Mouse (Mus musculus) embryonic fibroblast, embryonic 13.5 days (primary cell): ENCODE data around the gene Gfpt2. TPM values are rescaled to one million over a fixed set of nuclear protein-coding genes. Genes with fewer than 3 reads are reported as not detected.
"Not testable (repeated sequence)": the region's sequence is repeated elsewhere in the genome, so short reads cannot be mapped to it uniquely, and the experiment has no call there.

Experiments
- H3K27ac ChIP-seq: 2 replicates; pipeline ENCODE4 v1.5.1; 2012; ENCODE audit warnings: low read length, control low read depth, inconsistent platforms; ENCODE audit not compliant: insufficient read depth
- H3K4me1 ChIP-seq: 2 replicates; pipeline ENCODE4 v1.6.1; 2011; ENCODE audit warnings: low read length; ENCODE audit not compliant: control insufficient read depth, insufficient read depth
- H3K4me3 ChIP-seq: 2 replicates; pipeline ENCODE4 v1.5.1; 2011; ENCODE audit warnings: mild to moderate bottlenecking, control low read depth, low read length; ENCODE audit not compliant: insufficient read depth
- CTCF ChIP-seq: IDR thresholded peaks from 2 replicates; pipeline ENCODE4 v1.5.1; 2011; ENCODE audit warnings: mild to moderate bottlenecking, control low read depth, low read length, moderate library complexity, borderline replicate concordance; ENCODE audit not compliant: insufficient read depth
- POLR2A ChIP-seq: IDR thresholded peaks from 2 replicates; pipeline ENCODE4 v1.6.1; 2011; ENCODE audit warnings: low read depth, mild to moderate bottlenecking, control low read depth, low read length, moderate library complexity
- polyA plus RNA-seq: library from polyadenylated mRNA; stranded (reverse); fragments of >200 nt; gene quantifications from 2 replicates; pipeline ENCODE4 v1.2.4, GENCODE M21; 2011; ENCODE audit warnings: low read depth; ENCODE audit not compliant: missing spikeins, insufficient read length

Gene Gfpt2
- polyA plus RNA-seq, 1 experiment: 13.9 TPM

GRCm38 (mm10) chr11:49793131-49793530 lies 847 bp upstream of the Gfpt2 start:
- Histone ChIP-seq H3K4me3 (no peak overlapping the region), H3K27ac (no peak overlapping the region), H3K4me1 (peaks cover 2% of the 10 kb centered on the region; the same call in 1 of the 2 replicates)
- TF ChIP-seq CTCF (no peak), POLR2A (no peak)

DNA sequence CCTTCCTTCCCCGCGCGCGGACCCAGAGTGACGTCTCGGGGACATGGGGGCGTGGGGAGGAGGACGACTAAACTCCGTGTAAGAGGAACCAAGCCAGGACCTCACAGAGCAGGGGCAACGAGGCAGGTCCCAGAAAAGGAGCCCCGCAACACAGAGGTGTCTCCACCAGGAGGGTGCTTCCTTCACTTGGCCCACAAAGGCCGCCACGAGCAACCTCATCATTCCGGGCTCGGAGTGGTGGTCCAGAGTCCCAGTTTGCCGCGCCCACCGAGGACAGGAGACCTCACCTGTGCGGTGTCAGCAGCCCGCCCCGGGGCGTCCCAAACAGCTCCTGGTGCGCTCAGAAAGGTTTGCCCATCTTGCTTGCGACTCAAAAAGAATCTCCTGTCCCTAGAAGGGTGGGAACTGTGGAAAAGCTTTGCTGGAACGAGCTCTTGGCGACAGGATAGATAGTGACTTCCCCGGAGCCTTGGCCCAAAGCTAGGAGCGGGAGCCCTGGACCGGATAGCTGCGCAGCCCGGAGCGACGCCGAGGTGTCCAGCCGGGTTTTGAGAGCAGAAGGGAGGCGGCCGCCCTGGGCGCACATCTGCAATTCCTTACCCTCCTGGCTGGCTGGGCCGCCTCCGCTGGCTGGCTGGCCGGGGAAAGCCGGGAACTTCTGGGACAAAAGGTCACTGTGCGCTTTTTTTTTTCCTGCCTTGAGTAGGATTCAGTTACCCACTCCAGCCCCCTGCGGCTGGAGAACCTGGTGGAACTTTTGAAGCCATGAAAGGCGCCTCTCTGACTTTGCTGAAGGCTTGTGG lies 565 bp downstream of the Gfpt2 start:
- TF ChIP-seq CTCF (no peak), POLR2A (no peak)
- Histone ChIP-seq H3K4me3 (peak overlapping the region; percentile 53), H3K4me1 (peaks cover 2% of the 10 kb centered on the region; the same call in 1 of the 2 replicates), H3K27ac (no peak overlapping the region)

DNA sequence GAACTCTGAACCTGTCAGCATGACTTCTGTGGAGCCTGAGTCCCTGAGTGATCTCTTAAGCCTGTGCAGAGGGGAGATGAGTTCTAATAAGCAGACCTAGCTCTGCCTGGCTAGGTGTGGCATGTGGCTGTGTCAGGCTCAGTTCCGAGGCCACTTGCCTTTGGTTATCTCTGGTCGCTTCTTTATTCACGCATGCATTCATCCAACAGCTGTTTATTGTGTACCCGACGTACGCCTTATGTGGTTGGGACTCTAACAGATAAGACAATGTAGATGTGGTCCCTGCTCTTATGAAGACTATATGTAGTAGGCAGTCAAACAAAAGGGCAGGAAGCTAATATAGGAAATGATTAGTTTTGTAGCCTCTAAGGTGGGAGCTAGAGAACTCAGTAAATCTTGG lies 5.0 kb downstream of the Gfpt2 start:
- Histone ChIP-seq H3K4me3 (no peak overlapping the region), H3K27ac (no peak overlapping the region), H3K4me1 (no peaks in the 10 kb centered on the region)
- TF ChIP-seq POLR2A (no peak), CTCF (no peak)

DNA sequence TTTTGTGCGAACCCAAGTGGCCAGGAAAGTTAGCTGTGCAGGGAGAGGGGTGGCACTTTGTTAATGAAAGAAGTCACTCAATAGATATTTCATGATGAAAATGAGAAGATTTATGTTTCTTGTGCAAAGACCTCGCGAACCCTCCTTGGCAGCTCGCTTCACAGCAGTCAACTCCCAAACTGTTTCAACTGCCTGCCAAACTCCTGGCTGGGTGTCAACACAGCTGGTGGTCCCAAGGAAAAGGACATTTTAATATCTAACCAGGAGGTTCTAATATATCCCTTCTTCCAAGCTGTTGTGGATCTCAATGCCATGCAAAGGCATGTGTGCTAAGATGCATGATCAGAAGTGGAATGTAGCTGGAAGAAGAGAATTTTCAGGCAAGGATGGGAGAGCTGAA lies 7.5 kb downstream of the Gfpt2 start:
- Histone ChIP-seq H3K27ac (no peak overlapping the region), H3K4me3 (no peak overlapping the region), H3K4me1 (no peaks in the 10 kb centered on the region)
- no peak for TF ChIP-seq CTCF

DNA sequence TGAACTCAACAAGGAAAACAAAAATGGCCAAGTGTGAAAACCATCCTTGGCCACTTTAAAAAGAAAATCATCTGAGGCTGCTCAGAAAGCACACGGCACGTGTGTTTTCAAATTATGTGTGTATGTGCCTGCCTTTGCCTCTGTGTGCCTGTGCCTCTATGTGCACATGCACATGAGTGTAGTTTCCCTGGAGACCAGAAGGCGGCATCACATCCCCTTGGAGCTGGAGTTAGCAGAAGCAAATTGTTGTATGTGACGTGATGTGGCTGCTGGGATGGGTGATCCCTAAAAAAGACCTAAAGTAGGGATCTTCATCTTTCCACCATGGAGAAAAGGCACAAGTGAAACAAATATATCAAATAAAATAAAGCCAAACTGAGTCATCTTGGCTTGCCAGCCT lies 9.8 kb downstream of the Gfpt2 start:
- TF ChIP-seq POLR2A (no peak), CTCF (no peak)
- Histone ChIP-seq H3K4me1 (no peaks in the 10 kb centered on the region), H3K4me3 (no peak overlapping the region), H3K27ac (no peak overlapping the region)

DNA sequence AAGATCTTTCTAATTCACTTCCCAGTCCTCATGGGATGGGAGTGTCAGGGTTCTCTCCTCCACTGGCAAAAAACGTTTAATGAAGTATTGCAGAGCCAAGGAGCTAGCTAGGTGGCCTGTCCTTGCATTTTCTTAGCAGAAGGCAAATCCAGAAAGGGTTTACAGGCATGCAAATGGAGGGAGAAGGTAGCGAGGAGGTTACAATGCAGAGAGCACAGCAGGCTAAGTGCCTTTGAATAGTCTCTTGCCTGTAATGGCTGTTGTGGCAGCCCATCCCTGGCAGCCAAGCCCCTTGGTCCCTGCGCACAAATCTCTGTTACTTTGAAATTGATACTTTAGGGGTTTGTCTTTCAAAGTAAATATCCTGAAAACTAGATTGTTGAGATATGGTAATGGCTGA lies 12.2 kb downstream of the Gfpt2 start:
- H3K4me3 ChIP-seq: no peak overlapping the region
- TF ChIP-seq POLR2A (no peak), CTCF (no peak)
- H3K27ac ChIP-seq: no peak overlapping the region
- H3K4me1 ChIP-seq: 0 out of 2 replicates have a peak, but pooled peaks cover 2% of the 10 kb centered on the region

DNA sequence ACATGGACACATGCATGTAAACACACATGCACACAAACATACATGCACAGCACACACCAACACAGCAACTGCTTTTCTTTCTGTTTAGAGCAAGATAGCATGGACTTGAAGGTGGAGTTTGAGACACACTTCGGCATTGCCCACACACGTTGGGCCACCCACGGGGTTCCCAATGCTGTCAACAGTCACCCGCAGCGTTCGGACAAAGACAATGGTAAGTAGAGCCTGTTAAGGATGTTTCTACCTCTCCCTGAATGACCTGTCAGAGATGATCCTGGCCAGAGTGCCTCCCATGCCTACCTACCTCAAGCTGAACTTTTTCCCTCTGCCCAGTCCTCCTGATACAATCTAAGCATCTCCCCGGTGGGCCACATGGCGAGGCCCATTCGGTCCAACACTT lies 15.0 kb downstream of the Gfpt2 start:
- TF ChIP-seq CTCF (no peak), POLR2A (no peak)
- Histone ChIP-seq H3K4me3 (no peak overlapping the region), H3K4me1 (0 out of 2 replicates have a peak, but pooled peaks cover 2% of the 10 kb centered on the region), H3K27ac (no peak overlapping the region)

DNA sequence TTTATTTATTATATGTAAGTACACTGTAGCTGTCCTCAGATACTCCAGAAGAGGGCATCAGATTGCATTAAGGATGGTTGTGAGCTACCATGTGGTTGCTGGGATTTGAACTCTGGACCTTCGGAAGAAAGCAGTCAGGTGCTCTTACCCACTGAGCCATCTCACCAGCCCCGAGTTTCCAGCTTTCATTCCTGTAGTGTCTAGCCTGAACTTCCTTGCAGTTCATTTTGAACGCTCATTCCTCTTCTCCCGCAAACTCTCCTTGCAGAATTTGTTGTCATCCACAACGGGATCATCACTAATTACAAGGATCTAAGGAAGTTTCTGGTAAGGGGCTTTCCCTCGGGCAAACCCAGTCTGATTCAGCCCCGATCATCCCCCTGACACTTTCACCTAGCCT lies 16.7 kb downstream of the Gfpt2 start:
- peak overlapping the region; percentile 51; the same call in 1 of the 2 replicates for H3K27ac ChIP-seq
- not testable (repeated sequence) for H3K4me1 ChIP-seq, H3K4me3 ChIP-seq

DNA sequence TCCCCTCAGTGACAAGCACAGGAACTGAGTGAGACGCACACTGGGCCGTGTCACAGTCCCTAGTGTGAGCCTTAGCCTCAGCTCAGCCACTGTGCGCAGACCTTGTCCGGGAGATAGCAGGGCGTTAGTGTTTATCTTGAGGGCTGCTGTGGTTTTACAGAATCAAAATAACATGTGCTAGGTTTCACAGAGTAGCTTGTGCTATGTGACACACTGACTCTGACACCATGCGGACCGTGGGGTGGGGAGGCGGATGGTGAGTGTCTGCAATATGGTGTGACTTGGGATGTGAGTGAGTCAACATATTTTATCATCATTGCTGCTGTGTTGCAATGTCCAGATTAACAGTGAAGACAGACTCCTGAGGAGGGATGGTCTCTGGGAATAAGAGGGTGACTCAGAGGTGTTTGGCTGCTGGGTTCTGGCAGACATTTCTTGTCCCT lies 17.1 kb downstream of the Gfpt2 start:
- TF ChIP-seq CTCF (no peak), POLR2A (no peak)
- H3K27ac ChIP-seq: peak overlapping the region; percentile 51; the same call in 1 of the 2 replicates
- H3K4me1 ChIP-seq: 0 out of 2 replicates have a peak, but pooled peaks cover 2% of the 10 kb centered on the region
- no peak overlapping the region for H3K4me3 ChIP-seq

DNA sequence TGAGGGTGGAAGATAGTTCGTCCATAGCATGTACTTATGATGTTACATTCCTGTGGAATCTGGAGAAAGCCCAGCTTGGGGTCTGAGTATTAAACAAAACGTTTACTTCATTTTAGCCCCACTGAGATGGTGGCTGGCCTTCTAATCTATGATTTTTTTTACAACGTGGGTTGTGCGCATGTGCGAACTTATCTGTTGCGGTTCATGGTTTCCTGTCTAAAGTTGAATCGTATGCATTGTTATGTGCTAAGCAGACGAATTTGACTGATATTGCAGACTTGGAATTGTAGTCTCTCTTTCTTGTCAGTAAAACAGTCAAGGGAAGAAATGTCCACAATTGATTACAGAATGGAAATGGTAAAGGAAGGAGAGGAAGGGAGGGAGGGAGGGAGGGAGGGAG lies 17.9 kb downstream of the Gfpt2 start:
- peak overlapping the region; percentile 45; the same call in 1 of the 2 replicates for H3K27ac ChIP-seq
- H3K4me3 ChIP-seq: no peak overlapping the region
- TF ChIP-seq CTCF: no peak
- TF ChIP-seq POLR2A: no peak
- H3K4me1 ChIP-seq: 0 out of 2 replicates have a peak, but pooled peaks cover 2% of the 10 kb centered on the region
